Mouse (Mus musculus): ENCODE results near the gene U2surp. TPM values are rescaled to one million over a fixed set of nuclear protein-coding genes. Genes with fewer than 3 reads are reported as not detected.

The U2surp gene
- polyA plus RNA-seq (2017; shearing (Covaris generic)) = 144 TPM

DNA sequence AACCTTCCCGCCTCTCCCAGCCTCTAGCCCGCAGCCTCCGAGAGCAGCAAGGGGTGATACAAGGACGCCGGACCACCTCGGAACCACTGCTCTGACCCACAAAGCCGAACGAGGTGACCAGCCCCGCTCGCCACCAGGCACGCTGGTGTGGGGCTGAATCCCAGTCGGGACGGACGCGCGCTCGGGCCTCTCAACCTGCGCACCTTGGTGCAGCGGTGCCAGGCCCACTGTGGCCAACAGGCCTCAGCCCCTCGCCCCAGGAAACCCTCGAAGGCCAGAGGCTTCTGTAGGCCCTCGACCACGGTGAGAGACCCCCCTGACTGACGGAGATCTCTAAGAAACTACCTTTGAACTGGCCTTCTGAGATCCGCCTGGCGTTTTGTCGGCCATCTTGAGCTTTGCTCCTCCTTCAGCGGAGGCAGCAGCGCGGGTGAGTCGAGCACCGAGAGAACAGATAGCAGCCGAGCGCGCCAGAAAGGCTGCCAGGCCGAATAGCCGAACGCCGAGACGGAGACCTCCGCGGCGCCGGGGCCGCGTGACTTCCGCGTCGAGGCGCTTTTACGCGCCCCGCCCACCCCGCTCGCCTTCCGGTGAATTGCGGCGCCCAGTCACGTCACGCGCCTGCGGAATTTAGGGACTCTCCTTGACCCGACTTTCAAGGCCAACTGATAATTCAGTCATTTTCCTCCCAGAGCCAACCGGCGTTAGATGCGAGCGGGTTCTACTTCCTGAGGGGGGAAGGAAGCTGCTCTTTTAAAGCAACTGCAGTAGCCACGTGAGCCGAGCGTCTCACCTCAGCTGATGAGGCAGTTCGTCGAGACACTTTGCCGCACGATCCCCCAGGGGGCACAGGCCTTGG, at the start of gene U2surp:
Gene U2surp (minus strand): TSS at position 525 of the 859 bp plus-strand sequence.

DNA sequence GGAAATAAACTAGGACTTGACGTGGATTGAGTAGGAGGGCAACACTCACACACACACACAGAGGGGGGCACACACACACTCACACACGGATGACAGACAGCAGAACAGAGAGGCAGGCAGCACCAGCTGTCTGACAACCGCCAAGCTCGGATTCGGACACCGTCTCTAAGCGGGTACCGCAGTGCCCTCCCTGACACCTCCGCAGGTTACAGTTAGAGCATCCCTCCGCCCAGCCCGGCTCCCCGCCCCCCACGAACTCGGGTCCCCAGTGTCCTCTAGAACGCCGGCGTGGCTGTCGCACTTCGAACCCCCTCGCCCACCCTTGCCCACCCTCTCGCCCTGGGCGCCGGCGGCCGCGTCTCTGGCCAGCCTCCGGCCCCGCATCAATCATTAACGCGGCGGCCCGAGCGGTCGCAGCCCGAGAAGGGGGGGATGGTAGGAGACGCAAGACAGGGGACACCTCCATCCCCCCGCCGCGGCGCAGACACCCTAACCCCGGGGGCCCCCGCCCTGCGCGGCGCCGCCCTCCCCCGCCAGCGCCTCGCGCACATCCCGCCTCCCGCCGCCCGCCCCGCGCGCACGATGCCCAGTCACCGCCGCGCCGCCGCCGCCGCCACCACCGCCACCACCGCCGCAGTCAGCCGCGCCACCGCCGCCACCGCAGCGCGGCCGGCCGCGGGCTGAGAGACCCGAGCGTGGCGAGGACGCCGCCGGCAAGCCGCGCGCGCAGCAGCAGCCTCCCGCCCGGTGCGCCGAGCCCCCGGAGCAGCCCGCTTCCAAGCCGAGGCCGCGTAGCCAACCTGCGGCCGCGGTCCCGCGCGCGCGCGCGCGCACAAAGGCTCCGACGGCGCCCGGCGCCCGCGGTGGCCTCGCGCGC, 47.5 kb upstream of the U2surp start, which contains the start of gene Paqr9:
Gene Paqr9 (plus strand): TSS at position 599 of the 877 bp plus-strand sequence.

Other genes starting within 250 kb of the U2surp start
- 7.9 TPM for gene Chst2, start 105.3 kb downstream of the U2surp start, polyA plus RNA-seq (2017; shearing (Covaris generic))
- gene Paqr9, start 47.7 kb upstream of the U2surp start, polyA plus RNA-seq (2017; shearing (Covaris generic)) = 0.07 TPM
- 0.17 TPM for gene Pcolce2, start 125.6 kb upstream of the U2surp start, polyA plus RNA-seq (2017; shearing (Covaris generic))
- gene Trpc1, start 238.4 kb upstream of the U2surp start, polyA plus RNA-seq (2017; shearing (Covaris generic)) = 2.6 TPM

Data from effector memory CD4-positive, alpha-beta T cell, adult 5 months (primary cell).